Mouse (Mus musculus): ENCODE results near the gene Eif3i.

GRCm38 (mm10) chr4:129558321-129558955 lies 42.0 kb downstream of the Eif3i start:
- TF ChIP-seq CTCF (IDR thresholded peaks at IDR 0.05 in 2 of 3, conservative IDR thresholded peaks at IDR 0.05 in 1 of 3; ENCODE audit: control insufficient read depth in 1 of 3, insufficient read depth in 1 of 3, low read depth in 2 of 3, low read length in 3 of 3, poor library complexity in 1 of 3, severe bottlenecking in 1 of 3) (no peak), ZC3H11A (IDR thresholded peaks at IDR 0.05; ENCODE audit: low read depth, low read length) (no peak), RCOR1 (IDR thresholded peaks at IDR 0.05; ENCODE audit: low read depth, low read length) (no peak), POLR2A (IDR thresholded peaks at IDR 0.05; ENCODE audit: control insufficient read depth in 1 of 2, insufficient read depth in 1 of 2, low read depth in 1 of 2, low read length in 2 of 2, poor library complexity in 1 of 2) (no peak), MAX (IDR thresholded peaks at IDR 0.05; ENCODE audit: low read length) (no peak), MYC (IDR thresholded peaks at IDR 0.05; ENCODE audit: low read depth, low read length) (no peak), TAL1 (IDR thresholded peaks at IDR 0.05; ENCODE audit: low read length) (no peak), GATA1 (IDR thresholded peaks at IDR 0.05; ENCODE audit: low read depth, low read length) (no peak), TCF12 (IDR thresholded peaks at IDR 0.05; ENCODE audit: low read depth, low read length) (no peak), EP300 (IDR thresholded peaks at IDR 0.05; ENCODE audit: low read depth in 1 of 2, low read length in 2 of 2) (no peak), ZKSCAN1 (IDR thresholded peaks at IDR 0.05; ENCODE audit: low read depth, low read length) (no peak), POLR2AphosphoS5 (IDR thresholded peaks at IDR 0.05; ENCODE audit: borderline replicate concordance, low read depth, low read length) (no peak)
